Mouse (Mus musculus): ENCODE measurements around the gene Tmem239.

Gene Tmem239

DNA sequence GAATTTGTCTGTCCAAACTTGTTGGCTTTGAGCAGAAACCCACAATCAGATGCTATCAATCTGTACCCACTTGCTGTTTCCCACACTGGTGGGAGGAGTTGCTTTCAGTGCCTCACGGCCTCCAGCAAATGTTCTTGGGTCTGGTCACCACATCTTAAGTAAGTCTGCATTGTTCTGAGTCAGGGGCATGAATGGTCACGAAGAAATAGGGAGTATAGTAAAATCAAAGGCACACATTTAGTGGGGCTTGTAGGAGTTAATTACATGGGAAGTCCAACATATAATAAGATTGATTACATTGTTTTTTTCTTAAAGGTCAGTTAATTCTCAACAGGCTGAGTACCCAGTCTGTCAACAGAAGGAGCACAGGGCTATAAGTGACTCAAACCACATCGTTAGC lies 23.1 kb upstream of the Tmem239 start:
- no peaks in the 10 kb centered on the region for H3K36me3 ChIP-seq (ENCODE audit: insufficient read depth, low read length)
- H3K27me3 ChIP-seq (ENCODE audit: insufficient read depth, low read length) = peaks cover 14% of the 10 kb centered on the region
- TF ChIP-seq CTCF (conservative IDR thresholded peaks at IDR 0.05; ENCODE audit: low read length) (no peak), POU5F1 (IDR thresholded peaks at IDR 0.05; ENCODE audit: borderline replicate concordance, low read length) (no peak), NANOG (IDR thresholded peaks at IDR 0.05; ENCODE audit: borderline replicate concordance, low read length) (no peak)
- H3K9me3 ChIP-seq (ENCODE audit: low read length) = peaks cover 23% of the 10 kb centered on the region
- no peaks in the 10 kb centered on the region for H3K4me1 ChIP-seq (replicated peaks; ENCODE audit: low read depth, low read length)
- H3K4me3 ChIP-seq (replicated peaks; ENCODE audit: low read length) = no peak overlapping the region

DNA sequence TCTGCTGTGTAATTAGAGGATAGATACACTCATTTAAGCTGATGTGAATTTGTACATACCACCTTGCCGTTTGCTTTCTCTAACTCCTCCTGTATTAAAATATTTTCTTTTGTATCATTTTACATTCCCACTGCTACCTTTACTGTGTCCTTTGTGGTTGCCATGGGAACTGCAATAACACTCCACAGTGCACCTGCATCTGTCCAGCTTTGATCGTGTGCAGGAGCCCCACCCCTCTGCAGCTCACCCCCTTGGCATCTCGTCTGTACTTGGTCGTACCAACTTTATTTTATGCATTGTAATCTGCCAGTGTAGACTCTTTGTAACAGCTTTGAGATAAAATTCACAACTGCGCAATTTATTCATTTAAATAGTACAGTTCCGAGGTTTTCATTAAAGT lies 22.4 kb upstream of the Tmem239 start:
- peaks cover 23% of the 10 kb centered on the region for H3K9me3 ChIP-seq (ENCODE audit: low read length)
- H3K4me1 ChIP-seq (replicated peaks; ENCODE audit: low read depth, low read length) = no peaks in the 10 kb centered on the region
- H3K4me3 ChIP-seq (replicated peaks; ENCODE audit: low read length) = no peak overlapping the region
- TF ChIP-seq NANOG (IDR thresholded peaks at IDR 0.05; ENCODE audit: borderline replicate concordance, low read length) = no peak
- no peak for TF ChIP-seq POU5F1 (IDR thresholded peaks at IDR 0.05; ENCODE audit: borderline replicate concordance, low read length)
- no peak for TF ChIP-seq CTCF (conservative IDR thresholded peaks at IDR 0.05; ENCODE audit: low read length)
- no peaks in the 10 kb centered on the region for H3K36me3 ChIP-seq (ENCODE audit: insufficient read depth, low read length)
- peaks cover 13% of the 10 kb centered on the region for H3K27me3 ChIP-seq (ENCODE audit: insufficient read depth, low read length)

- TF ChIP-seq NANOG (IDR thresholded peaks at IDR 0.05; ENCODE audit: borderline replicate concordance, low read length) = no peak
- no peak for TF ChIP-seq POU5F1 (IDR thresholded peaks at IDR 0.05; ENCODE audit: borderline replicate concordance, low read length)
- no peak for TF ChIP-seq CTCF (conservative IDR thresholded peaks at IDR 0.05; ENCODE audit: low read length)
- H3K36me3 ChIP-seq (ENCODE audit: insufficient read depth, low read length) = peaks cover 5% of the 10 kb centered on the region
Observed at GRCm38 (mm10) chr2:130386212-130386611, 20.1 kb upstream of the Tmem239 start.

DNA sequence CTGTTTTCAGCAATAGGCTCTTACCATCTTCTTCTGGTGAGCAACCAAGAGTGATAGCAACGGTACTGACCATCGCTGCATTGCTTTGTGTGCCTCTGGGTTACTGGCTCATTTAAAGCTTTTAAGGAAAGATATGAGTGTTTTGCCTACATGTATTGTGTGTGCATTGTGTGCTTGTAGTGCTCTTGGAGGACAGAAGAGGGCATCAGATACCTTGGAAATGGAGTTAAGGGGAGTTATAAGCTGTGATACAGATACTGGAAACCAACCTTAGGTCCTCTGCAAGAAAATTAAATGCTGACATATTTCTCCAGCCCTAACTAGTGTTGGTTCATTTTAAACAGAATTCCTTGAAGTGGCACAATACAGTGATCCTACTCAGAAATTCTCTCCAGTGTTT lies 17.5 kb upstream of the Tmem239 start:
- peaks cover 23% of the 10 kb centered on the region for H3K9me3 ChIP-seq (ENCODE audit: low read length)
- H3K4me3 ChIP-seq (replicated peaks; ENCODE audit: low read length) = no peak overlapping the region
- 0 out of 2 replicates have a peak, but pooled peaks cover 4% of the 10 kb centered on the region for H3K27me3 ChIP-seq (ENCODE audit: insufficient read depth, low read length)
- H3K36me3 ChIP-seq (ENCODE audit: insufficient read depth, low read length) = peaks cover 20% of the 10 kb centered on the region
- H3K4me1 ChIP-seq (replicated peaks; ENCODE audit: low read depth, low read length) = no peaks in the 10 kb centered on the region
- no peak for TF ChIP-seq NANOG (IDR thresholded peaks at IDR 0.05; ENCODE audit: borderline replicate concordance, low read length)
- peak; percentile 37 for TF ChIP-seq CTCF (conservative IDR thresholded peaks at IDR 0.05; ENCODE audit: low read length)
- TF ChIP-seq POU5F1 (IDR thresholded peaks at IDR 0.05; ENCODE audit: borderline replicate concordance, low read length) = no peak

More at GRCm38 (mm10) chr2:130386212-130386611, 20.1 kb upstream of the Tmem239 start:
- Histone ChIP-seq H3K4me3 (replicated peaks; ENCODE audit: low read length) (no peak overlapping the region), H3K27me3 (ENCODE audit: insufficient read depth, low read length) (0 out of 2 replicates have a peak, but pooled peaks cover 10% of the 10 kb centered on the region), H3K4me1 (replicated peaks; ENCODE audit: low read depth, low read length) (no peaks in the 10 kb centered on the region), H3K9me3 (ENCODE audit: low read length) (peaks cover 23% of the 10 kb centered on the region)

GRCm38 (mm10) chr2:130390993-130391625 lies 15.2 kb upstream of the Tmem239 start:
- H3K36me3 ChIP-seq (ENCODE audit: insufficient read depth, low read length) = peaks cover 40% of the 10 kb centered on the region
- no peak overlapping the region for H3K4me3 ChIP-seq (replicated peaks; ENCODE audit: low read length)
- H3K27me3 ChIP-seq (ENCODE audit: insufficient read depth, low read length) = peaks cover 11% of the 10 kb centered on the region
- TF ChIP-seq CTCF (conservative IDR thresholded peaks at IDR 0.05; ENCODE audit: low read length) (no peak), POU5F1 (IDR thresholded peaks at IDR 0.05; ENCODE audit: borderline replicate concordance, low read length) (no peak), NANOG (IDR thresholded peaks at IDR 0.05; ENCODE audit: borderline replicate concordance, low read length) (no peak)
- no peaks in the 10 kb centered on the region for H3K4me1 ChIP-seq (replicated peaks; ENCODE audit: low read depth, low read length)
- H3K9me3 ChIP-seq (ENCODE audit: low read length) = peaks cover 3% of the 10 kb centered on the region

GRCm38 (mm10) chr2:130392836-130393235 lies 13.4 kb upstream of the Tmem239 start:
- H3K27me3 ChIP-seq (ENCODE audit: insufficient read depth, low read length) = peaks cover 25% of the 10 kb centered on the region
- H3K36me3 ChIP-seq (ENCODE audit: insufficient read depth, low read length) = peaks cover 40% of the 10 kb centered on the region
- H3K4me1 ChIP-seq (replicated peaks; ENCODE audit: low read depth, low read length) = peaks cover 12% of the 10 kb centered on the region
- H3K4me3 ChIP-seq (replicated peaks; ENCODE audit: low read length) = no peak overlapping the region
- TF ChIP-seq POU5F1 (IDR thresholded peaks at IDR 0.05; ENCODE audit: borderline replicate concordance, low read length) (no peak), CTCF (conservative IDR thresholded peaks at IDR 0.05; ENCODE audit: low read length) (no peak), NANOG (IDR thresholded peaks at IDR 0.05; ENCODE audit: borderline replicate concordance, low read length) (no peak)
- H3K9me3 ChIP-seq (ENCODE audit: low read length) = no peaks in the 10 kb centered on the region

DNA sequence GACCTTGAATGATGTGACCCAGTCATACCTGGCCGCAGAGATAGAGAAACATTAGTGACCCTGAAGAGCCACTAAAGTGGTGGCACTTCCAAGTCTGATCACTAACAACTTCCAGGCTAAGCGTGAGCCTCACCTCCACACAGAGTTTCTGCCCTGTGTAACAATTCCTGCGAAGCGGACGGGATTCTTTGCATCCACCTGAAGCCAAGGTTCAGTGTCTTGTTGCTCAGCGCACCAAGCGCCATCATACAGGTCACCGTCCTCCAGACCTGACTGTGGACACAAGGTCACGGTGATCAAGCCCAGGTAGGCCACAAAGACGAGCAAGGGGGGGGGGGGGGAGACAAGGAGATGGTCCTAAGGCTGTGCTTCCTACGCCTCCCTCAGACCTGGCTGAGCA lies 10.6 kb upstream of the Tmem239 start:
- H3K36me3 ChIP-seq (ENCODE audit: insufficient read depth, low read length) = peaks cover 36% of the 10 kb centered on the region
- H3K27me3 ChIP-seq (ENCODE audit: insufficient read depth, low read length) = peaks cover 37% of the 10 kb centered on the region
- H3K4me1 ChIP-seq (replicated peaks; ENCODE audit: low read depth, low read length) = peaks cover 26% of the 10 kb centered on the region
- peaks cover 22% of the 10 kb centered on the region for H3K9me3 ChIP-seq (ENCODE audit: low read length)
- no peak for TF ChIP-seq CTCF (conservative IDR thresholded peaks at IDR 0.05; ENCODE audit: low read length)
- no peak for TF ChIP-seq POU5F1 (IDR thresholded peaks at IDR 0.05; ENCODE audit: borderline replicate concordance, low read length)
- no peak for TF ChIP-seq NANOG (IDR thresholded peaks at IDR 0.05; ENCODE audit: borderline replicate concordance, low read length)
- H3K4me3 ChIP-seq (replicated peaks; ENCODE audit: low read length) = no peak overlapping the region

- Histone ChIP-seq H3K9me3 (ENCODE audit: low read length) (peaks cover 22% of the 10 kb centered on the region), H3K27me3 (ENCODE audit: insufficient read depth, low read length) (peaks cover 37% of the 10 kb centered on the region), H3K4me3 (replicated peaks; ENCODE audit: low read length) (peak within 1 kb of the TSS; percentile 83), H3K36me3 (ENCODE audit: insufficient read depth, low read length) (peaks cover 34% of the 10 kb centered on the region), H3K4me1 (replicated peaks; ENCODE audit: low read depth, low read length) (peaks cover 31% of the 10 kb centered on the region)
- TF ChIP-seq CTCF (conservative IDR thresholded peaks at IDR 0.05; ENCODE audit: low read length) = no peak
- TF ChIP-seq POU5F1 (IDR thresholded peaks at IDR 0.05; ENCODE audit: borderline replicate concordance, low read length) = no peak
Observed at GRCm38 (mm10) chr2:130397186-130397985, 8.9 kb upstream of the Tmem239 start, which contains the start of gene Cpxm1. TSS of gene Cpxm1 (minus strand) at chr2:130397574.
